Mouse (Mus musculus) cerebellum, postnatal 36 days (tissue): Measurements from ENCODE around the gene Tmem184b.

ENCODE experiments used
- DNase-seq, 2 experiments: peaks; one replicate each; pipeline ENCODE4 v3.0.0; 2021 to 2022; ENCODE audit warnings: mixed read lengths in 2 of 2

Tmem184b gene

GRCm38 (mm10) chr15:79402836-79403762 lies at the start of gene Tmem184b:
Tmem184b (minus strand) TSS chr15:79403569.
- DNase-seq = peak; percentile 89 to 90

- DNase-seq = no peak
Observed at GRCm38 (mm10) chr15:79448041-79448440, 44.7 kb upstream of the Tmem184b start.

DNA sequence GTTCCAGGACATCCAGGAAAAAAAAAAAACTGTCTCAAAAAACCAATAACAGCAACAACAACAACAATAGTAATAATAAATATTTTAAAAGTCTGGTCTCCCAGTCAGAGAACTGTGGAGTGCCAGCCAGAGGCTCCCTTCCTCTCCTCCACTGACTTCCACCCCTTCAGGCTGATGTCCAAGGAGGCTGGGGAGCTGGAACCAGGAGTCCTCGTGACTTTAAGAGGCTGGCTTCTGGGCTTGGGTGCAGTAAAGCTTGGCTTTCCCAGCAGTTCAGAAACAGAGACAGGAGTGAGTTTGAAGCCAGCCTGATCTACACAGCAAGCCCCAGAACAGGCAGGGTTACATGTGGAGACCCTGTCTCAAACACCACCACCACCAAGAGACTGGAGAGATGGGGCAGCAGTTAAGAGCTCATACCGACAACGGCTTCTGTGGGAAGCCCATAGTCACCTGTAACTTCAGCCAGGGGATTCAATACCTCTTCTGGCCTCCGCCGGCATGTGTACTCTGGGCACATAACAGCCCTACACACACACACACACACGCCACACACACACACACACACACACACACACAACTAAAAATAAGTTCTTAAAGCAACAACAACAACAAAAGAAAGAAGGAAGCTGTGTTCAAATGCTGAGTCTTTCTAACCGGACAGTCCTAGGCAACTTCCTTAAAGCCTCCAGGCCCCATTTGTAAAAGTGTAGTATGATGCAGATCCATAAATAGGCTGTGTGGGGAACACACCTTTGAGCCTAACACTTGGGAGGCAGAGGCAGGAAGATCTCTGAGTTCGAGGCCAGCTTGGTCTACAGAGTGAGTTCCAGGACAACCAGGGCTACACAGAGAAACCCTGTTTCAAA lies 42.7 kb upstream of the Tmem184b start:
- DNase-seq = no peak

GRCm38 (mm10) chr15:79443856-79444410 lies 40.6 kb upstream of the Tmem184b start:
- DNase-seq = no peak

DNA sequence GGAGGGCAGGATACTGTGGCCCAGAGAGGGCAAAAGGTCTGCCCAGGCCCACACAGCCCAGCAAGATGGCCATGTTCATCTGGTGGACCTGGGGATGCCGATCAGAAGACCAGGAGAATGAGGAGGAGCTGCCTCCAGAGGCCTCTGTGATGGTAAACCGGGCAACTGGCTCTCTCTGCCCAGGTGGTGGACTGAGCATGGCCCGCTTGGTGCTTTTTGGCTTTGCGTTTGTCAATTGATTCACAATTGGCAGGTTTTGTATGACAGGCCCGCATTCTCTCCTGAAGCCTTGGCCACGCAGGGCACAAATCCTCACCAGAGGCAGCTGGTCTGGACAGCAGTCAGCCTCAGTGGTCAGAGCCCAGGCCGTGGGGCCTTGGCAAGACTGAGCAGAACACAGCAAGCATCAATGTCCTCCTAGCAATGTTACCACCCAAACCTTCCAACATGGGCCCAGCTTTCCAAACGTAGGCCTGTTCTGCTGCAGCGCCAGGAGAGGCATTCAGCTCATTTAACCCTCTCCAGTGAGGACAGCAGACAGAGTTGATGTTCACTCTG lies 39.7 kb upstream of the Tmem184b start:
- DNase-seq = no peak

DNA sequence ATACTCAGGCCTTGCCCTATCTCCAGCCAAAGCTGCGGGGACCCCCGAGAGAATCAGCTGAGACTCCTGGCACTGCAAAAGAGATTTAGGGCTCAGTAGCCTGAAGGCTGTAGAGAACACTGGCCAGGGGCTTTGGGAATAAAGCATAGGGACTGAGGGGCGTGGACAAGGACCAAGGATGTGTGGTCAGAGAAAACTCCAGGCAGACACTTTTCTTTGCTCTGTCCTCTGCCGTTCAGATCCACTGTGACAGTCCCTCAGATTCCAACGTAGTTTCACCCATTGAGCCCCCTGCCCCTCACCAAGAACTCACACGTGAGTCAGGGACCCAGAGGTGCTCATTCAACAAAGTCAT lies 38.9 kb upstream of the Tmem184b start:
- no peak for DNase-seq

- DNase-seq = peak; percentile 81 to 88
Observed at GRCm38 (mm10) chr15:79441331-79442256, 38.2 kb upstream of the Tmem184b start.

DNA sequence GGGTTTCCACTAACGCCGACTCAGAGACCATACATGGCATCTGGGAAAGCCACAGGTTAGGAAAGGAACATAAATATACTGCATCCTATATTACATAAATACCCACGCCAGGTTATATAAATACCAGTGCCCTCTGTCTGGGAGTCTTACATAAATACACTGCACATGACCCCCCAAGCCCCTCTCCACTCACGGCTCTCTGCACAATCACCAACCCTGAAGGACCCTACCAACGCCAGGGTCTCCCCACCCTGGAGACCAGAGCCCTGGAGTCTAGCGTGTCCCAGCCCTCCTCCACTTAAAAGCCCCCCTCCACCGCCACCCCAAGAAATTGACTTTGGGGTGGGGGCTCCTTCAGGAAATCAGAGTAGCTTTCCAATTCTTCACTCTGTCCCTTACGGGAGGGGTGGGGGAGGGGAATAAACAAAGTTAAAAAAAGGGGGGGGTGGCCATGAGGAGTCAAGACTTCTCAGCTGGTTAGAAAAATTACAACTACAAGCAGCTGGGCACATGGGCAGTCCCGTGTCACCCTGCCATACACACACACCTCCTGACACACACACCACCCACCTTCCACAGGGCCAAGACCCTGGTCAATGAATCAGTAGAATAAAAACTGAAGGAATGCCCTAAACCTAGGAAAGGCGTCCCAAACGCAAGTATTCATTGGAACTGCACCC lies 37.4 kb upstream of the Tmem184b start:
- DNase-seq = no peak

- DNase-seq = peak; percentile 53 to 64
Observed at GRCm38 (mm10) chr15:79440223-79440622, 36.9 kb upstream of the Tmem184b start.

- no peak for DNase-seq
Observed at GRCm38 (mm10) chr15:79439386-79439785, 36.0 kb upstream of the Tmem184b start.

GRCm38 (mm10) chr15:79438816-79439215 lies 35.4 kb upstream of the Tmem184b start:
- DNase-seq = no peak

- DNase-seq = no peak
Observed at GRCm38 (mm10) chr15:79438209-79438810, 34.9 kb upstream of the Tmem184b start.

GRCm38 (mm10) chr15:79437541-79438208 lies 34.3 kb upstream of the Tmem184b start:
- no peak for DNase-seq

GRCm38 (mm10) chr15:79436481-79436921 lies 33.1 kb upstream of the Tmem184b start:
- peak; percentile 73 to 77 for DNase-seq

DNA sequence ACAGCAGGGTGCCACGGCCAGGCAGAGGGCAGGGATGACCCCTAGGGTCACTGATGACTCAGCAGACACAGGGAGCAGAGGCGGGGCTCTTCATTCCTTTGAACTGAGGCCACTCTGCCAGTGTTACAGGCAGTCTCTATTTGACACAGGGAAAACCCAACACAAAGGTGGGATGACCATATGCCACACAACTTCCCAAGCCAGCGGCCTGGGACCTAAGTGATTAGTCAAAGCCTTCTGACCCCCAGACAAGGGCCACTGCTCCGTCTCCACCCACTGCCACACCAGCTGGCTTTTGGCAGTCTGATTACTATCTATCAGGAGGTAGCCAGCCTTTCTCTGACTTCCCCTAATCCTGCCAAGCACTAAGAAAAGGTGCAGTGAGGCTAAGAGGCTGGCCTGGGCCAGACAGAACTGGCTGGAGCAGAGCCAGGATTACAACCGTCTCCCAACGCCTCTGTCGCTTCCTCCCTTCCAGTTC lies 31.9 kb upstream of the Tmem184b start:
- DNase-seq = no peak

DNA sequence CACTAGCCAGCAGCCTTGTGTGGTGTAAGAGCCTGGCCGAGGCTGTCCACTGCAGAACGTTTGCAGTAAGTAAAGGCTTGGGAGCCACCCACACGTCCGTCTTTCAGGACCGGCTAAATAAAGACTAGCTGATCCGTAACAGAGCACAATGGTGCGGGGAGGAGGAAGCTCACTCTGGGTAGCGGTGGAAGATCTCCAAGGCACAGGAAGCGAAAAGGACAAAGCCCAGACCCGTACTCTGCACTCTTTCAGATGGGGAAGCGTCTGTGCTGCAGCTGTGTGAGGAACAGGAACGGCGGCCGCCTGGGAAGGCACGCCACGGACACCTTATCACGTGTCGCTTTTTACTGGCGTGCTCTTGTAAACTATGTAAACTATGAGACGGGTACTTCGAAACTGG lies 29.5 kb upstream of the Tmem184b start:
- no peak for DNase-seq

DNA sequence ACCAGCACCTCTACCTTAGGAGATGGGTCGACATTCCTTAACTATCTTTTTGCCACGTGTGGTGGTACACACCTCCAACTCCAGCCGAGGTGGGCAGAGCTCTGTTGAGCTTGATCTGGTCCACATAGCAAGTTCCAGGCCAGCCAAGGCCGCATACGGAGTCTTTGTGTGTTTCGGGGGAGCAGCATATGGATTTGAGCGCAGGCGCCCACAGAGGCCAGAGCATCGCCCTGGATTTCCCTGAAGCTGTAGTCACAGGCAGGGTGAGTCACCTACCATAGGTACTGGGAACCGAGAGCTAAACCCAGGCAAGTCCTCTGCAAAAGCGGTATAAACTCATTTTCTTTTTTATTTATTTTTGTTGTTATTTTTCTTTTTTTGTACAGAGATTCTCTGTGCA lies 29.0 kb upstream of the Tmem184b start:
- no peak for DNase-seq

GRCm38 (mm10) chr15:79431925-79432324 lies 28.6 kb upstream of the Tmem184b start:
- no peak for DNase-seq

- DNase-seq = no peak
Observed at GRCm38 (mm10) chr15:79430461-79431000, 27.2 kb upstream of the Tmem184b start.

DNA sequence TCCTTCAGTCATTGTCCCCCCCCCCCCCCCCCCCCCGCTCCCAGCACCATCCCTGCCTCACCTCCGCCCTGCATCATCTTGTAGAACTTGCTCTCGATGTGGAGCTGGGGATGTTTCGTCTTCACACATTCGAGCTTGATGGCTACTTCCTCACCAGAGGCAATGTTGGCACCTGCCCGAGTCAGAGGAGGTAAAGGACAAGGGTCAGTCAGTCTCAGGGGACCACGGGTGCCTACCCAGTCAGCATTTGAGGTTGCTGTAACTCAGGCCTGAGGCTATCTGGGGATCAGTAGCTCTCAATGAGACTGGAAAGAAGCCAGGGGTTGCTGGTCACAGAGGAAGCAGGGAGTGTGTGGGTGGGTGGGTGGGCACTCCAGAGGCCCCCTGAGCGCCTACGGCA lies 26.6 kb upstream of the Tmem184b start:
- DNase-seq = no peak
